Mouse (Mus musculus): ENCODE data around the gene Olfr66.

- TF ChIP-seq POLR2A (IDR thresholded peaks at IDR 0.05; ENCODE audit: control insufficient read depth in 1 of 2, insufficient read depth in 1 of 2, low read depth in 1 of 2, low read length in 2 of 2, poor library complexity in 1 of 2) (no peak), RCOR1 (IDR thresholded peaks at IDR 0.05; ENCODE audit: low read depth, low read length) (no peak), EP300 (IDR thresholded peaks at IDR 0.05; ENCODE audit: low read depth in 1 of 2, low read length in 2 of 2) (no peak), SMC3 (IDR thresholded peaks at IDR 0.05; ENCODE audit: low read depth, low read length) (no peak), TBP (IDR thresholded peaks at IDR 0.05; ENCODE audit: low read depth, low read length) (no peak), ETS1 (IDR thresholded peaks at IDR 0.05; ENCODE audit: low read depth, low read length) (no peak), CTCF (IDR thresholded peaks at IDR 0.05 in 2 of 3, conservative IDR thresholded peaks at IDR 0.05 in 1 of 3; ENCODE audit: control insufficient read depth in 1 of 3, insufficient read depth in 1 of 3, low read depth in 2 of 3, low read length in 3 of 3, poor library complexity in 1 of 3, severe bottlenecking in 1 of 3) (no peak), USF1 (IDR thresholded peaks at IDR 0.05; ENCODE audit: low read depth, low read length) (no peak), RAD21 (IDR thresholded peaks at IDR 0.05; ENCODE audit: low read depth, low read length) (no peak), MAFK (IDR thresholded peaks at IDR 0.05; ENCODE audit: borderline replicate concordance, low read depth, low read length) (no peak)
Observed at GRCm38 (mm10) chr7:103886152-103886551, at the start of gene Olfr66.

Measured in MEL (cell line).